Mouse (Mus musculus) ES-Bruce4 (cell line): ENCODE measurements at regions not wholly inside any gene's neighbourhood (a gene's known extent, or its start where the extent isn't known, plus 50 kb on each side); places are given as distances from the start of the nearest gene placed in this dataset.

ENCODE experiments used
- CTCF ChIP-seq: IDR thresholded peaks from one replicate; pipeline ENCODE4 v1.8.1; 2011; ENCODE audit warnings: low read depth, low read length
- EP300 ChIP-seq: IDR thresholded peaks from 2 replicates; pipeline ENCODE4 v1.6.1; 2011; ENCODE audit warnings: low read depth, low read length; ENCODE audit not compliant: insufficient read depth

GRCm38 (mm10) chr16:5422041-5422440, 166.3 kb upstream of the Eef2kmt start:
- TF ChIP-seq CTCF: no peak
- TF ChIP-seq EP300: no peak
